Mouse (Mus musculus): ENCODE results near the gene D630023F18Rik. TPM values are rescaled to one million over a fixed set of nuclear protein-coding genes. Genes with fewer than 3 reads are reported as not detected.

Gene D630023F18Rik
- polyA plus RNA-seq (2014; fragmentation: Nextera tagmentation; extraction: Ambion mirVana): 0.31 and 0.64 TPM in 2 replicates

DNA sequence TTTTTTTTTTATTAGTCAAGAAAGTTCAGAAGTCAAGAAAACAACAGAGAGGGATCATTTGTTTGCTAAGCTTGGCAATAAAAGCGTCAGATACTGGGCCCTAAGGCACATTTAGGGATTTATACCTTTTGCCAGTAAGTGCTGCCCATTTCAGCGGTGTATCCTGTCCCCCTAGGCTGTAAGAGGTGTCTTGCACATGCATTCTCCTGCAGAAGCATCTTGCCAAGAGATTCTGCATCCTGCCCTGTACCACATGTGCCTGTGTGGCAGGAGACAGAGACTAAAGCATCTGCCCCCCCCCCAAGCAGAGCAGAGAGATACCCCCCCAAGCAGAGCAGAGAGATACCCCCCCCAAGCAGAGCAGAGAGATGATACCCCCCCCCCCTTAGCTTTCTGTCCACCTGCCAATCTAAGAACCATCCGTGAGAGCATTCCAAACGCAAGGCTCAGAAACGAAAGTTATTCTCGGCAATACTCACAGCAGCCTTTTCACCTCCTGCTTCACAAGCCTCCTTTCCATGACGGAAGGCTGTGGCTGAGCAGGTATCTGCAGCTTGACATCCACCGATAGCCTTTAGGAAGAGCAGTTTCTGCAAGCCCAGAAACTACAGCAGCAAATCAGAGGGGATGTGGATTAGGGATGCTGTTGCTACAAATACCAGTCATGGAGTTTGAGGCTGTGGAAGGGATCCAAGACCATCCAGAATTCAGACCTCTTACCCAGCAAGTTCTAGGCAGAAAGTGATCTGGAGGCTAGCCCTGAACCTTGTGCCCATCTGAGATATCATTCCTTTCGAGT is at the start of gene D630023F18Rik:
TSS of gene D630023F18Rik (minus strand) at position 641 of the 799 bp plus-strand sequence.
- no peak within 1 kb of the TSS for H3K9ac ChIP-seq (ENCODE audit: low read depth, low read length)
- no peaks in the 10 kb centered on the region for H3K9me3 ChIP-seq (ENCODE audit: control insufficient read depth, low read length)
- WGBS: 25% methylated on average over 9 of the region's 9 CpGs
- no peak within 1 kb of the TSS for H3K27ac ChIP-seq (replicated peaks; ENCODE audit: low read depth, low read length)
- no peaks in the 10 kb centered on the region for H3K27me3 ChIP-seq (replicated peaks; ENCODE audit: control insufficient read depth, insufficient read depth, low read length)
- DNase-seq (ENCODE audit: low spot score) (no peak), ATAC-seq (ENCODE audit: low read depth) (no peak)
- H3K4me1 ChIP-seq (ENCODE audit: control insufficient read depth, insufficient read depth, low read length): no peaks in the 10 kb centered on the region
- peak within 1 kb of the TSS; percentile 47 for H3K4me2 ChIP-seq (ENCODE audit: low read depth, low read length)
- H3K36me3 ChIP-seq (ENCODE audit: control insufficient read depth, insufficient read depth, low read length): no peaks in the 10 kb centered on the region
- H3K4me3 ChIP-seq (ENCODE audit: low read depth, low read length): peak within 1 kb of the TSS; percentile 14; the same call in 1 of the 2 replicates

DNA sequence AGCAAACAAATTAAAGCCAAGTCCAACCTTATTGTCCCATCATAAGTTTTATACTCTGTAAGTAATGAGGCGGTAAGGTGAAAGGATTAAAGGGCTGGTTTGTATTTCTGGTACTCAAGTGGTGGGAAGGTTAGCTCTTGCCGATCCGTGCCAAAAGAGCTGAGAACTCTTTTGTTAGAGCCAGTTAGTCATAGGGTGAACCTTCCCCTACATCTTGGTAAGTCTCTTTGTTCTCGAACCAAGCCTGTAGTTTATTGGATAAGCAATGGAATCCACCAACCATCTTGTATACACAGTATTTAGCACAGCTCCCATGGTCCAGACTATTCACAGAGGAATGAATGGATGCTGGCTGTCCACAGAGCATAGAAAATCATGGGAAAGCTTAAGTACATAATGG is 48.6 kb upstream of the D630023F18Rik start:
- peaks cover 10% of the 10 kb centered on the region; the same call in 1 of the 2 replicates for H3K4me1 ChIP-seq (ENCODE audit: control insufficient read depth, insufficient read depth, low read length)

DNA sequence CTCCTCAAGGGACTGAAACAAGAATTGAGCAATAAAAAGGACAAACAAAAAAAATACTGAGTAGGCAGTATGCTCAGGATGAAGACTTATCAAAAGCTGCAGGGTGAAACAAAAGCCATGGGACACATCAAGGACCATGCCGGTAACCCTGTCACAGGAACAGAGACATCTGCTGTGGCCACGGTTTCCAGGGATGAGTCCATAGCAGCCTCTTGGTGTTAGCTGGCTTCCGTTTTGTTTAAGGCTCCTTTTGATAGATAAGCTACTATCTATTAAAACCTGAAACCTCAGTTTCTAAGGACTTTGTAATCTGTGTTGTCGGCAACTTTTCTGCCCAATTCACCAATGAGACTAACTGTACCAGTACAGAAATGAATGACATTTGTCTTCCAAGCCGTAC is 46.9 kb upstream of the D630023F18Rik start:
- DNase-seq (ENCODE audit: low spot score) (no peak), ATAC-seq (ENCODE audit: low read depth) (no peak)
- Histone ChIP-seq H3K4me1 (ENCODE audit: control insufficient read depth, insufficient read depth, low read length) (no peaks in the 10 kb centered on the region), H3K27me3 (replicated peaks; ENCODE audit: control insufficient read depth, insufficient read depth, low read length) (no peaks in the 10 kb centered on the region), H3K4me2 (ENCODE audit: low read depth, low read length) (no peak overlapping the region), H3K9ac (ENCODE audit: low read depth, low read length) (no peak overlapping the region), H3K27ac (replicated peaks; ENCODE audit: low read depth, low read length) (no peak overlapping the region), H3K36me3 (ENCODE audit: control insufficient read depth, insufficient read depth, low read length) (peaks cover 89% of the 10 kb centered on the region), H3K4me3 (ENCODE audit: low read depth, low read length) (no peak overlapping the region), H3K9me3 (ENCODE audit: control insufficient read depth, low read length) (no peaks in the 10 kb centered on the region)
- 92% methylated on average over 5 of the region's 5 CpGs for WGBS

More for the DNA sequence above, 48.6 kb upstream of the D630023F18Rik start:
- Histone ChIP-seq H3K9ac (ENCODE audit: low read depth, low read length) (no peak overlapping the region), H3K4me2 (ENCODE audit: low read depth, low read length) (no peak overlapping the region), H3K27me3 (replicated peaks; ENCODE audit: control insufficient read depth, insufficient read depth, low read length) (no peaks in the 10 kb centered on the region), H3K9me3 (ENCODE audit: control insufficient read depth, low read length) (no peaks in the 10 kb centered on the region), H3K4me3 (ENCODE audit: low read depth, low read length) (no peak overlapping the region), H3K27ac (replicated peaks; ENCODE audit: low read depth, low read length) (no peak overlapping the region), H3K36me3 (ENCODE audit: control insufficient read depth, insufficient read depth, low read length) (peaks cover 73% of the 10 kb centered on the region)
- ATAC-seq (ENCODE audit: low read depth) (peak; percentile 50; the same call in 1 of the 2 replicates), DNase-seq (ENCODE audit: low spot score) (no peak)
- WGBS: 89% methylated on average over 4 of the region's 4 CpGs

DNA sequence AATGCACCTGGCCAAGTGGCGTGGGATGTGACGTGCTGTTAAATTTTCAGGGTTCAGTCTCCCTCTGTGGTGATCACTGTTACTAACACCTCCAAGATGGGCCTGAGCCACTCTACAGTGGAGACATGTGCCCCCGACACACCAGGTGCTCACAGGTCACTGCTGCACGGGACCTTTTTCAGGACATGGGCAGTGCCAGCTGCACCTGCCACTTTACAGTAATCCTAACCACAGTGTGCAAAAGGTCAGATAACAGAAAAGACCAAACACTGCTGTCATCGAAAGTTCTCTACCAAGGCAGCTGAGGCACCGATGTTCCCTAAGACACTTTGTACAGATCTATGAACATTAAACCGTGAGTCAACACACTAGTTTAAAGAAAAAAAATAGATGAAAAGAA is 46.5 kb upstream of the D630023F18Rik start:
- no peak for ATAC-seq (ENCODE audit: low read depth)
- Histone ChIP-seq H3K27me3 (replicated peaks; ENCODE audit: control insufficient read depth, insufficient read depth, low read length) (no peaks in the 10 kb centered on the region), H3K27ac (replicated peaks; ENCODE audit: low read depth, low read length) (no peak overlapping the region), H3K9me3 (ENCODE audit: control insufficient read depth, low read length) (no peaks in the 10 kb centered on the region), H3K4me2 (ENCODE audit: low read depth, low read length) (no peak overlapping the region), H3K9ac (ENCODE audit: low read depth, low read length) (no peak overlapping the region), H3K4me3 (ENCODE audit: low read depth, low read length) (no peak overlapping the region), H3K4me1 (ENCODE audit: control insufficient read depth, insufficient read depth, low read length) (no peaks in the 10 kb centered on the region), H3K36me3 (ENCODE audit: control insufficient read depth, insufficient read depth, low read length) (peaks cover 91% of the 10 kb centered on the region)
- WGBS: 91% methylated on average over 7 of the region's 7 CpGs
- DNase-seq (ENCODE audit: low spot score): no peak

DNA sequence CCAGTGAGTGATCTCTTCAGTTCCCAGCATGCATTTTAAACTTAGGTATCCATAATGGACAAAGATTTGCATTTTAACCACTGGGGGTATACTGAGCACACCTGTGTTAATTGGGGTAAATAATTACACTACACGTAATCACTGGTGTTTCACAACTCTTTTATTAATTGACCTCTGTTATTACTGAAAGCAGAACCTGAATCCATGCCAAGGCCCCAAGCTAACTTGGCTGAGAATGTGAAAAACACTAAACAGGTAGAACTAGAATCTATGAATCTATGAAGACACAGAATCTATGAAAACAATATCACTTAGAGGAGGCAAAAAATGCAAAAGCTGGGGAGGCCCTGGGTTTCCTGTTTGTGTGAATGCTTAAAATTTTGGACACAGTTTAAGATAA is 44.5 kb upstream of the D630023F18Rik start:
- WGBS: 89% methylated on average over 1 of the region's 1 CpGs
- ATAC-seq (ENCODE audit: low read depth): no peak
- Histone ChIP-seq H3K9me3 (ENCODE audit: control insufficient read depth, low read length) (no peaks in the 10 kb centered on the region), H3K4me2 (ENCODE audit: low read depth, low read length) (no peak overlapping the region), H3K4me3 (ENCODE audit: low read depth, low read length) (no peak overlapping the region), H3K4me1 (ENCODE audit: control insufficient read depth, insufficient read depth, low read length) (no peaks in the 10 kb centered on the region), H3K36me3 (ENCODE audit: control insufficient read depth, insufficient read depth, low read length) (peaks cover 96% of the 10 kb centered on the region), H3K9ac (ENCODE audit: low read depth, low read length) (no peak overlapping the region), H3K27ac (replicated peaks; ENCODE audit: low read depth, low read length) (no peak overlapping the region), H3K27me3 (replicated peaks; ENCODE audit: control insufficient read depth, insufficient read depth, low read length) (no peaks in the 10 kb centered on the region)
- DNase-seq (ENCODE audit: low spot score): no peak

DNA sequence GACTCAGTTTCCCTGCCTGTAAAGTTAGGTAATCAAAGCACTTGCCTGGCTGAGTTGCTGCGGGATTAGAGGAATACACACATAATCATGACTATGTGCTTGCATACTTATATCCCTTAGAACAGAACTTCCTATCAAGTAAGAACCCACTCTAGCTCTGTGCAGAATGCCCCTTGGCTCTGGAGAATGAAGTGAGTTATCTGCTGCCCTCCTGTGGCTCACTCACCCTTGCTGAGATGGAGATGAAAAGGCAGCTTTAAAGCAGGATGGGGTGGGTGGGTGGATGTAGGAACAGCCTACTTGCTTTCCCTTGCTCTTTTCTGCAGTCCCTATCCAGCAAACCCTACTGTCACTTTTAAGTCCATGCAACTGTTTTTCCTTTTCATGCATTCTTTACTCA is 39.2 kb upstream of the D630023F18Rik start:
- Histone ChIP-seq H3K9me3 (ENCODE audit: control insufficient read depth, low read length) (no peaks in the 10 kb centered on the region), H3K9ac (ENCODE audit: low read depth, low read length) (no peak overlapping the region), H3K36me3 (ENCODE audit: control insufficient read depth, insufficient read depth, low read length) (peaks cover 94% of the 10 kb centered on the region), H3K4me2 (ENCODE audit: low read depth, low read length) (no peak overlapping the region), H3K27ac (replicated peaks; ENCODE audit: low read depth, low read length) (no peak overlapping the region), H3K4me3 (ENCODE audit: low read depth, low read length) (no peak overlapping the region), H3K27me3 (replicated peaks; ENCODE audit: control insufficient read depth, insufficient read depth, low read length) (no peaks in the 10 kb centered on the region), H3K4me1 (ENCODE audit: control insufficient read depth, insufficient read depth, low read length) (no peaks in the 10 kb centered on the region)
- DNase-seq (ENCODE audit: low spot score): no peak
- 100% methylated on average over 1 of the region's 1 CpGs for WGBS
- no peak for ATAC-seq (ENCODE audit: low read depth)

DNA sequence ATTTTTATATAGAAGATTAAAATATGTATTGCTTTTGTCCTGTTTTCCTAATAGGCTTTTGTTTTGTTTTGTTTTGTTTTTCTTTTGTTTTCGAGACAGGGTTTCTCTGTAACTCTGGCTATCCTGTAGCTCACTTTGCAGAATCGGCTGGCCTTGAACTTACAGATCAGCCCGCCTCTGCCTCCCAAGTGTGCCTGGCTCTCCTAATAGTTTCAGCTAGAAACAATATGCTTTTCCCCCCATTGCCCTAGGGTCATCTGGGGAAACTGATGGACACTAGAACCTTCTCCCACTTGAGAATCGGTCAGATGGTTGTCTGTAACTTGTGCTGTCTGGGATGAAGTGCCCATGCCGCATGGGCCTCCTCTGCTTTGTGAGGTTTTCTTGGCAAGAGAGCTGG is 33.1 kb upstream of the D630023F18Rik start:
- no peak overlapping the region for H3K4me2 ChIP-seq (ENCODE audit: low read depth, low read length)
- H3K9ac ChIP-seq (ENCODE audit: low read depth, low read length): no peak overlapping the region
- no peak for ATAC-seq (ENCODE audit: low read depth)
- no peak for DNase-seq (ENCODE audit: low spot score)
- no peaks in the 10 kb centered on the region for H3K9me3 ChIP-seq (ENCODE audit: control insufficient read depth, low read length)
- H3K27me3 ChIP-seq (replicated peaks; ENCODE audit: control insufficient read depth, insufficient read depth, low read length): no peaks in the 10 kb centered on the region
- H3K36me3 ChIP-seq (ENCODE audit: control insufficient read depth, insufficient read depth, low read length): peaks cover 34% of the 10 kb centered on the region
- H3K4me3 ChIP-seq (ENCODE audit: low read depth, low read length): no peak overlapping the region
- H3K27ac ChIP-seq (replicated peaks; ENCODE audit: low read depth, low read length): no peak overlapping the region
- 90% methylated on average over 5 of the region's 5 CpGs for WGBS
- H3K4me1 ChIP-seq (ENCODE audit: control insufficient read depth, insufficient read depth, low read length): no peaks in the 10 kb centered on the region

DNA sequence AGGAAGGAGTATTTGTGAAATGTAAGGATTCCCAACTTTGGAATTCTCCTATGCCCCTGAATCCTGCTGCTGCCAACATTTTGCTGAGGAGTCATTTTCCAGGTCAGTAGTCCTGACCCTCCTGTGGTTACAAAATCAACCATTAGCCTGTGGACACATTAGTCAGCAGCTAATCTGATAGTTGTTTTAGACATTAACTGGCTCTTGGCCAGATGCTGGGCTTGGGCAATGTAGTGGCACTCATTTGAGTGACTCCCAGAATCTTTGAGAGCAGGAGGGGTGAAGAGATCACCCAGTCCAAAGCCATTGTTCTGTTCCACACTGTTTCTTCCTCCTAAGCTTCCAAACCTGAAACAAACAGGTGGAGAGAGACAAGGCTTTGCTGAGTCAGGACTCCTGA is 31.8 kb upstream of the D630023F18Rik start:
- Histone ChIP-seq H3K27me3 (replicated peaks; ENCODE audit: control insufficient read depth, insufficient read depth, low read length) (no peaks in the 10 kb centered on the region), H3K9me3 (ENCODE audit: control insufficient read depth, low read length) (no peaks in the 10 kb centered on the region), H3K4me1 (ENCODE audit: control insufficient read depth, insufficient read depth, low read length) (no peaks in the 10 kb centered on the region), H3K27ac (replicated peaks; ENCODE audit: low read depth, low read length) (no peak overlapping the region), H3K36me3 (ENCODE audit: control insufficient read depth, insufficient read depth, low read length) (peaks cover 21% of the 10 kb centered on the region), H3K4me2 (ENCODE audit: low read depth, low read length) (no peak overlapping the region), H3K9ac (ENCODE audit: low read depth, low read length) (no peak overlapping the region), H3K4me3 (ENCODE audit: low read depth, low read length) (no peak overlapping the region)
- DNase-seq (ENCODE audit: low spot score): no peak
- ATAC-seq (ENCODE audit: low read depth): no peak

DNA sequence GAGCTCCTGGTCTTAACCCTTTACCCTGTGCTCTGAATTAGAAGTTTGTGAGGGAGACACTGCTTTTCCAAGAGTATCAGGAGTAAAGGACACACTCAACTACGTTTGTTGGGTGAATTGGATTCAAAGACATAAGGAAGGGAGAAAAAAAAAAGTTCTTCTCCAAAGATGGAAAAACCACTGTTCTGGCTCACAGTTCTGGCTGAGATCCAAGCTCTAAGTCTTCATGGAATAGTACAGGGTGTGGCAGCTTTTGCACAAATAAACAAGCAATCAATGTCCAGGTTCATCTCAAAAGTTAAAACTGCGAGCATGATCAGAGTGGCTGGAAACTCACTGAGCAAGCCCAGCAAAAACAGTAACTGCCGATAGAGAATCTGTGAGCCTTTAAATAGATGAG is 25.0 kb upstream of the D630023F18Rik start:
- no peak overlapping the region for H3K4me2 ChIP-seq (ENCODE audit: low read depth, low read length)

More for the DNA sequence above, 25.0 kb upstream of the D630023F18Rik start:
- Histone ChIP-seq H3K4me1 (ENCODE audit: control insufficient read depth, insufficient read depth, low read length) (no peaks in the 10 kb centered on the region), H3K27me3 (replicated peaks; ENCODE audit: control insufficient read depth, insufficient read depth, low read length) (no peaks in the 10 kb centered on the region), H3K27ac (replicated peaks; ENCODE audit: low read depth, low read length) (no peak overlapping the region), H3K36me3 (ENCODE audit: control insufficient read depth, insufficient read depth, low read length) (no peaks in the 10 kb centered on the region), H3K9ac (ENCODE audit: low read depth, low read length) (no peak overlapping the region), H3K4me3 (ENCODE audit: low read depth, low read length) (no peak overlapping the region), H3K9me3 (ENCODE audit: control insufficient read depth, low read length) (no peaks in the 10 kb centered on the region)
- no peak for DNase-seq (ENCODE audit: low spot score)
- ATAC-seq (ENCODE audit: low read depth): no peak
- 75% methylated on average over 3 of the region's 3 CpGs for WGBS

All from embryonic facial prominence, embryonic 14.5 days (tissue).